Mouse (Mus musculus): ENCODE measurements around the gene Gm20498.

The Gm20498 gene

DNA sequence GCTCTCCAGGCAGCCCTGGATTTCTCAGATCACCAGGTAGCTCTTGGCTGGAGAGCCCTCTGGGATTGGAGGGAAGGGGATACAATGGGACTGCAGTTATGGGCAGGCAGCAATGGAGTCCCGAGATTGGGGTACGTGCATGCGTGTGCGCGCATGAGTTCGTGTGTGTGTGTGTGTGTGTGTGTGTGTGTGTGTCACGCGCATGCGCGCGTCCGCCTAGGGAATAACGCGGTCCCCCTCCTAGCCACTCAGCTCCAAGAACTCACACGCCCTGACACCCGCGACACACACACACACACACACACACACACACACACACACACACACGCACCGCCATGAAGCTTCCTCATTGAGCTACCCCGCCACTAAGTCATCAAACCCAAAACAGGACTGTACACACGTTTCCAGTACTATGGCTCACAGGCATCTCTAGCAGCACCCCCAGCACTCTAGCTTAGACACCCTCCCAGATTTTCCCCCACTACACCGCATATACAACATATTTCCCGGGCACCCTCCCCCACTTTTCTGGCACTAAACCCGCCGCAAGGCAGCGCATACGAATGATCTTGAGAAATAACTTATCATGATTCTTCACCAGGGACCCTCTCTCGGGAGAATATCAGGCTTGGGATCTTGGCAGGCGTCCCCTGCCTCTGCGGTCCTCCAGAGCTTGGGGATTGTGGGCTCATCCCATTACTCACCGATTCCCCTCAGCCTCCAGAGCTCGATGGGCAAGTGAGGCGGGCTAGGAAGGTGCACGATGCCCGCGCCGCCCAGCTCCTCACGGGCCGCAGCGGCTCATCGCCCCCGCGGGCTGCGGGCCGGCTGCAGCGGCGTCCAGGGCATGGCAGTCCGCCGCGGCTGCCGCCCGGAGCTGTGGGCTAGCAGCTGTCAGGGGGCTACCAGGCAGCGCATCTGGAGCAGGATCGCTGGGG, 200.5 kb downstream of the Gm20498 start:
- DNase-seq: no peak

DNA sequence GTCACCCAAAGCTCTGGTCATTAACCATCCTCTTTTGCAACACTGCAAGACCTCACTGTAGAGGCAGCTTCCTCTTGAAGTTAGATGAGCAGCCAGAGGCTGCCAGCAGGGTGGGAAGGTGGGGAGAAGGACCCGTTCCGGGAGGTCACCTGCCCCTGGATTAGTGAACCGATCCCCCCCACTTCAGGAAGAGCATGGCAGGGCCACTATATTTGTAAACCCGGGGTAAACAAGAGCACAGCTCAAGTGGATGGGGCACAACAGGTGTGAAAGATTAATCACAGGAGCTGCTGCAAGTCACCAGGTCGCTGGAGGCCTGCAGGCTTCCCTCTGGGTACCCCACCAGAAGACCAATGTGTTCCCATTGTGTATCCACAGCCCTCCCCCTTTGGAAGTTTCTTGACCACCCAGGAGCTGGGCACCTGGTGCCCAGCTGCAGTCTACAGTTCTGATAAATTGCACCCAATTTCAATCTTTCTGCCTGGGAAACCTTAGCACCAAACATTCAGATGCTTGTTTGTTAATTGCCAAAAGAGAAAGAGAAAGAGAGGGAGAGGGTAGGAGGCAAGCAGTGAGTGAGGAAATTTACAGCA, 201.6 kb downstream of the Gm20498 start:
- DNase-seq: no peak

DNA sequence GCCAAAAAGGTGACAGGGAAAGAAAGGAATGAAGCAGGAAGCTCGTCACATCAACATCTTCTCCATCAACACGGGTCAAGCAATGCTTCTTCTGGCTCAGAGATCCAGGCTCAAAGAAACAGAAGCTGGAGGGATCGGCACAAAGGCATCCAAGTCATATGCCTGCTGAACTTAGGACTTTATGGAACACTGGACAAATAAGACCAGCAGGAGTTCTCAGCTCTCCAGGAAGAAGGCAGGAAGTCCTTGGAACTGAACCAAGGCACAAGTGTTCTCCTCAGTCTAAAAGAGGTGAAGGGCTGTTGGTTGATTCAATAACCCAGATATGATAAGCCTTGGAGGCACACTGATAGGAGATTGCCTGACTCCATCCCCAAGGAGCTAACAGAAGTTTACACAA, 207.7 kb downstream of the Gm20498 start:
- no peak for DNase-seq

DNA sequence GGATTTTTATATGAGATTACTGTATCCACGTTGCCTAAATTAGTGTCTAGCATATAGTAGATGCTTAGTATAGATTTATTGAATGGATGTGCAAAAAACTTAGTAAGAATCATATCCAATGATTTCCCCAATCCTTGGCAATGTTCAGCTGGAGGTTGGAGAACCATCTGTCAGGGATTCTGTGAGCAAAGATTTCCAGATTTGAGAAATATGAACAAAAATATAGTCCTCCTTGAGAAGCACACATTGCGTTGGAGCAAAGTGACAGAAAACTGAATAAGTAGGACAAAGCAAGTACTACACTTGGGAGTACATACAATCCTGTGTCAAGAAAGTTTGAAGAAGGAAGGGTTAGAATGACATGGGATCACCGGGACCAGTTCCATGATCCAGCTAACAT, 208.6 kb downstream of the Gm20498 start:
- DNase-seq: no peak

DNA sequence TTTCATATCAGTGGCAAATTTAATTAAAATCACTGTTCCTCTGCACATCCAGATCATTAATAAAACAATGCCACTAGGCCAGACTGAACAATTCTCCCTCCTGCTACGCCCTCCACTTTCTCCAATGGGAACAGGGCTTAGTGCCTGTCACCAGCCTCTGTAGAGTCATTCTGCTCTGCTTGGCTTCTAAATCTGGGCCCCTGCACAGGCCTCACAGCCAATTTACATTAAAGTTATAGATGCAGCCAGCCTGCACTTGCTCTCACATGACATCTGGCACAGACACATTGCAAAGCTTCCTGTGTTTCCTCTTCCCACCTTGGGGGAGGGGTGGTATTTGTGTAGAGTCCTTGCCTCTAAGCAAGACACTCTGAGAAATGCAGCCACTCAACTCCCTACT, 211.7 kb downstream of the Gm20498 start:
- no peak for DNase-seq

DNA sequence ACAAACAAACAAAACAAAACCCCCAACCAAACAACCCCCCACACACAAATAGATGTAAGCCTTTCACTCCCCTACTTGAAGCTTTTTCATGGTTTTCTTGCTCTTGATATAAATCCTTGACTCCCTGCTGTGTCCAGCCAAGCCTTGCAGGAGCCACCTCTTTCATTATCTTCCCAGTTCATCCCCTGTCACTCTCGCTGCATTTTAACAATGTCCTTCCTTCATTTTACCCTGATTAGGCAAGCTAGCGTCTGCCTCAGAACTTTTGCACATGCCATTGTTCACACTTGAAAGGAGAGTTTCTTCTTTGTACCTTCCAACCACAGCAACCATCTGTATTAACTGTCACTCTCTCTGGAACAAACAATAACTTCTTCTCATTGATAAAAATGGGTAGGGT, 214.9 kb downstream of the Gm20498 start:
- no peak for DNase-seq

DNA sequence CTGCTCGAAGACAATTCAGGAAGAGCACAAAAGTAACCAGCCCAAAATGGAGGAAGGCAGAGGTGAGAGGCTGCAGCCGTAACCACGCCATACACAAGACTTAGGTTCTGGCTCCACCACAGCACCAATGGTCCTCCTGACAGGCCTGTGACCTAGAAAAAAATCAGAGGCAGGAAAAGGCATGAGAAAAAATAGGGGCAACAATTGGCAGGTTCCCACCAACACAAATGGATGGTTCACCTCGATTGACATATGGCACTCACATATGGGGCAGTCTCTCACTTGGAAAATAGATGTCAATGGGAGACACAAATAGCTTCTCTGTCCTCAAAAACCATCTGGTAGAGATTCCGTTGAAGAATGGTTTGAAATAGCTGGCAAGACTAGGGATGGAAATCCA, 216.8 kb downstream of the Gm20498 start:
- no peak for DNase-seq
